Mouse (Mus musculus) large intestine, adult 2 months (tissue): ENCODE data around the gene Dlst. TPM values are rescaled to one million over a fixed set of nuclear protein-coding genes. Genes with fewer than 3 reads are reported as not detected.
"Not testable (repeated sequence)": the region's sequence is repeated elsewhere in the genome, so short reads cannot be mapped to it uniquely, and the experiment has no call there.

Source experiments
- DNase-seq: peaks from one replicate; pipeline ENCODE4 v3.0.0-alpha.2; 2012; ENCODE audit warnings: low read depth, low spot score
- WGBS: fragments of 180-500 bp; shearing (Covaris S2); methylation state at CpG from one replicate; pipeline ENCODE4 v1.1.7; 2018; 5-methylcytosine and 5-hydroxymethylcytosine counted together
- polyA plus RNA-seq: library from polyadenylated mRNA; depleted of rRNA; stranded (reverse); fragments of >200 nt; gene quantifications from 2 replicates; pipeline ENCODE4 v1.2.3, GENCODE M21; 2012

Gene Dlst
- polyA plus RNA-seq, 1 experiment: 134 TPM

GRCm38 (mm10) chr12:85112550-85113251, 2.1 kb downstream of the Dlst start:
- DNase-seq: no peak
- 60% methylated on average over 7 of the region's 7 CpGs for WGBS

DNA sequence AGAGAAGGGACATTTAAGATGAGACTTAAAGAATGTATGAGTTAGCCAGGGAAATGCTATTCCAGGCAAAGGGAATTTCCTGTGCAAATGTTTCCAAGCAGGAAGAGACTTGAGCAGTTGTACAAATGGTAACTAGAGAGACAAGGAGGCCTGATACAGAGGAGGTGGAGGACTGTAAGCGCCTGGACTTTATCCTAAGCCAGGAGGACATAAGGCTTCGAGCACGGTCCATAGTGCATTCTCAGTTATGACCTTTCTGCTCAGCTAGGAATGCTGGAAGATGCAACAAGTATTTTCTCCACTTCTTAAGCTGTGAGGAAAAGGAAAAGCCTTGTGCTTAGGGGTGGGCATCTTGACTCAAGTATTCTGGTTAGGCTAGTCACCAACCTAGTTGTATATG, 2.7 kb downstream of the Dlst start:
- peak; percentile 3 for DNase-seq
- 57% methylated on average over 3 of the region's 3 CpGs for WGBS

GRCm38 (mm10) chr12:85113917-85114316, 3.3 kb downstream of the Dlst start:
- DNase-seq: no peak
- WGBS: 87% methylated on average over 3 of the region's 3 CpGs

GRCm38 (mm10) chr12:85115678-85116077, 5.0 kb downstream of the Dlst start:
- WGBS: 73% methylated on average over 7 of the region's 7 CpGs
- DNase-seq: no peak

DNA sequence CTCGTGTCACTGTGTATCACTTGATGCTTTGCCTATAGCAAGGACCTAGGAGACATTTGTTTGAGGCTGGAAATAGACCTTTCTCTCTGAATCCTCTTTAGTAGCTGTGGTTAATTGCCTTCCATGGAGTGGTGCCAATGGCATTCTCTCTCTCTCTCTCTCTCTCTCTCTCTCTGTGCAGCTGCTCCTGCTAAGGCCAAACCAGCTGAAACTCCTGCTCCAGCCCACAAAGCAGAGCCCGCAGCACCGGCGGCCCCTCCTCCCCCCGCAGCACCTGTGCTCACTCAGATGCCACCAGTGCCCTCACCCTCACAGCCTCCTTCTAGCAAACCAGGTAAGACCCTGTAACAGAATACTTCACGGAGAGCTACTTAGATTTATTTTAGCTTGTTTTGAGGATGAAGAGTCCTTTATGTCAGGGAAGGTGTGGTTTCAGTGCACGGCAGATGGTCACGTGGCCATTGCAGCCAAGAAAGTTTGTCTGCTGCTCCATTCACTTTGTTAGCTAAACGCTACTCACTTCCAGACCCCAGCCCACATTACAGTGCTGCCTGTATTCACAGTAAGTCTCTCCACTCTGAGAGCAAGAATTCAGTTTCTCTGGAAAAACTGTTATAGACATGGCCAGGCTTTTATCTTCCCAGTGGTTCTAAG, 11.3 kb downstream of the Dlst start:
- 92% methylated on average over 9 of the region's 9 CpGs for WGBS
- DNase-seq: no peak

GRCm38 (mm10) chr12:85123108-85123530, 12.5 kb downstream of the Dlst start:
- WGBS: 92% methylated on average over 9 of the region's 9 CpGs

DNA sequence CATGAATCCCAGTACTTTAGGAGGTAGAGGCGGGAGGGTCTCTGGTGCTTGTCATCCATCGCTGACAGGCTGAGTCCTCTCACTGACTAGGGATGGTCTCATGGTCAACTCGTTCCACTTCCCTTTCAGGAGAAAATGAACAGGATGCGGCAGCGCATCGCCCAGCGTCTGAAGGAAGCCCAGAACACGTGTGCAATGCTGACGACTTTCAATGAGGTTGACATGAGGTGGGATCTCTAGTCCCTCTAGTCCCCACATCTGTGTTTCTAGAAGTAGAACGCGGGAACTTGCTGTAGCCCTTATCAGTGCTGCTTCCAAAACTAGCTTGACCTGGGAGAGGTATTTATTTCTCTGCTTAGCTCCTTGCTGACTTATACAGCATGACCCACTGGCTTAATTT, 13.0 kb downstream of the Dlst start:
- WGBS: 86% methylated on average over 11 of the region's 11 CpGs
- DNase-seq: no peak

More at GRCm38 (mm10) chr12:85123108-85123530, 12.5 kb downstream of the Dlst start:
- DNase-seq: no peak

- DNase-seq: no peak
- 90% methylated on average over 5 of the region's 5 CpGs for WGBS
Observed at GRCm38 (mm10) chr12:85124751-85125150, 14.1 kb downstream of the Dlst start.

- DNase-seq: no peak
- 76% methylated on average over 8 of the region's 8 CpGs for WGBS
Observed at GRCm38 (mm10) chr12:85126986-85127603, 16.5 kb downstream of the Dlst start.

- DNase-seq: no peak
- 95% methylated on average over 9 of the region's 9 CpGs for WGBS
Observed at GRCm38 (mm10) chr12:85129426-85129978, 18.9 kb downstream of the Dlst start.

DNA sequence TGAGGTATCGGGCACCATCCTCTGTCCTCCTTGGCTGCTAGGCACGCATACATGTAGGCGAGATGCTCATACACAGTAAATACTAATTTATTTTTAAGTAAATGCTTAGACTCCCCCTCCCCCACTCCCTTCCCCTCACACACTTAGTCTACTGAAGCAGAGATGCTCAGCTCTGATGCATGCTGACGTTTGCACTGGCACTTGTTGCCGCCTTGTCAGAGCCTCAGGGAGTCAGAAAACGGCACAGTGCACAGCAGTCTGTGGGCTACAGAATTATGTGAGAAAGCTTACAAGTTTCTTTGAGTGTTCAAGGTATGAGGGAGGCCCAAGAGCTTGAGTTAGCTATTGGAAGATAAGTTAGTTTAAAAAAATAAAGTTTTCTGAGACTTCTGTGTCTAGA, 20.7 kb downstream of the Dlst start:
- DNase-seq: no peak
- WGBS: 90% methylated on average over 6 of the region's 6 CpGs

DNA sequence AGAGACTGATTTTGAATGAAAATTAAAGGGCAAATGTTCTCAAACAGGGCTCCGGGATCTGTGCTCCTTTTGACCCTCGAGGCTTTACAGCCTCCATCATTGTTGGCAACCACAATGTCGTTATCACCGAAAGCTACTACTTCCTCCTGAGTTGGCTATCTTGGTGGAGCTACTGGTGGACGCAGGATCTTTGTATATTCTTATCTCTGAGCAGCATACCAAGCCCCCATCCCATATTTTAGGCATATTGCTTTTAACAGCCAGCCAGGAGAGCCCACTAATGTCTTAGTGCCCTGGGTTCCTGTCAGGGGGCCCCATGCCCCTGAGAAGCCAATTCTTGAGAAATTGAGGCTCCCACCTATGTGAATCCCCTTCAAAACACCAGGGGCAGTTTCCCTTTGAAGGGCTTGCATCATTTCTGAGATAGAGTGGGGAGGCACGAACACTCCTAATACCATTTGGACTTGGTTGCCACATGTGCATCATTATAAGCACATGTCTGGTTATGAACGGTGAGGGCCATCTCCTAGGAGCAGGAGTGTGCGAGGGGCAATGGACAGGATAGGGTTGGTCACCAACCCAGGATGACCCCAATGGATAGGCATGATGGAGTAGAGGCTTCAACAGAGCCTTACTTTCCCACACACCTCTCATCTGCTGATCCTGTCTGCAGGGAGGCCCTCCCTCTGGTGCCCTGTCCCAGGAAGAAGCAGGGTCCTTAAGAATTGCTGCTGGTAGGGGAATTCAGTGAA, 23.6 kb downstream of the Dlst start:
- 81% methylated on average over 8 of the region's 8 CpGs for WGBS
- DNase-seq: no peak

GRCm38 (mm10) chr12:85135513-85136470, 25.2 kb downstream of the Dlst start:
- DNase-seq: no peak
- WGBS: 74% methylated on average over 19 of the region's 19 CpGs

GRCm38 (mm10) chr12:85136627-85137026, 26.0 kb downstream of the Dlst start:
- DNase-seq: no peak
- whole genome bisulfite sequencing: 61% methylated on average over 4 of the region's 4 CpGs

DNA sequence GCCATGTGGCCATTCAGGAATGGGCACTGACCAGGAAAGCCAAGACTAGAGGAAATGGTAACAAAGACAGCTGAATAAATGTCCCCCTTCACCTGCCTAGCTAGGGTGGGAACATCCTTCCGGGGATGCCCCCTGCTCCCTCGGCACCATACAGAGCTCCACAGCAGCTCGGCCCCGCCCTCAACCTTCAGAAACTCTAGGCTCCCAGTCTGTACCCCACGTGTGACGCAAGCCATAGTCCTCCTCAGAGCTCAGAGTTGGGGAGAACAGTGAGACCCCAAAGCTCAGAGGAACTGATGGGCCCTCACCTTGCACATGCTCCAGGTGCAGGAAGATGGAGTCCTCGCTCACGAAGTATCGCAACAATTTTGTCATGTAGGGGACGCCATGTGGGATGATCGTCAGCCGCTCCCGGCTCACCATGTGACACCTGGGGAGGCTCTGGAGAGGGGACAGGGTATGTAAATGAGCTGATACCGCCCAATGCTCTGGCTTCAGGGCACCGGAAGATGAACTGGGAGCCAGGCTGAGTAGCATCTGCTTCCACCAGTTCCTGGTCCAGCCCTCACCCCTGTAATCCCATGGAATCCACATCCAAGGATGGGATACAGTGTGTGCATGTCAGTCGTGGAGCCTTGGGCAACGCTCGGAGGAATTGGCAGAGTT, 29.5 kb downstream of the Dlst start:
- no peak for DNase-seq
- WGBS: 50% methylated on average over 18 of the region's 18 CpGs

- WGBS: 81% methylated on average over 6 of the region's 6 CpGs
- DNase-seq: no peak
Observed at GRCm38 (mm10) chr12:85141096-85141495, 30.5 kb downstream of the Dlst start.

GRCm38 (mm10) chr12:85142803-85143202, 32.2 kb downstream of the Dlst start:
- peak; percentile 39 for DNase-seq
- WGBS: 21% methylated on average over 4 of the region's 4 CpGs

DNA sequence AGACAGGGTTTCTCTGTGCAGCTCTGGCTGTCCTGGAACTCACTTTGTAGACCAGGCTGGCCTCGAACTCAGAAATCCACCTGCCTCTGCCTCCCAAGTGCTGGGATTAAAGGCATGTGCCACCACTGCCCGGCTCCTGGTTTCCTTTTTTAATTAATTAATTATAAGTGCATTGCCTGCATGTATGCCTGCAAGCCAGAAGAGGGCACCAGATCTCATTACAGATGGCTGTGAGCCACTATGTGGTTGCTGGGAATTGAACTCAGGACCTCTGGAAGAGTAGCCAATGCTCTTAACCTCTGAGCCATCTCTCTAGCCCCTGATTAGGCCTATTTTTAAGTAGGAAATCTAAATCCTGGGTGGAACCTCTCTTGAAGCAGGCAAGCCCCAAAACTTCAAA, 33.6 kb downstream of the Dlst start:
- not testable (repeated sequence) for DNase-seq
- 55% methylated on average over 2 of the region's 2 CpGs for whole genome bisulfite sequencing
